Mouse (Mus musculus): ENCODE measurements around the gene Lpp.

DNA sequence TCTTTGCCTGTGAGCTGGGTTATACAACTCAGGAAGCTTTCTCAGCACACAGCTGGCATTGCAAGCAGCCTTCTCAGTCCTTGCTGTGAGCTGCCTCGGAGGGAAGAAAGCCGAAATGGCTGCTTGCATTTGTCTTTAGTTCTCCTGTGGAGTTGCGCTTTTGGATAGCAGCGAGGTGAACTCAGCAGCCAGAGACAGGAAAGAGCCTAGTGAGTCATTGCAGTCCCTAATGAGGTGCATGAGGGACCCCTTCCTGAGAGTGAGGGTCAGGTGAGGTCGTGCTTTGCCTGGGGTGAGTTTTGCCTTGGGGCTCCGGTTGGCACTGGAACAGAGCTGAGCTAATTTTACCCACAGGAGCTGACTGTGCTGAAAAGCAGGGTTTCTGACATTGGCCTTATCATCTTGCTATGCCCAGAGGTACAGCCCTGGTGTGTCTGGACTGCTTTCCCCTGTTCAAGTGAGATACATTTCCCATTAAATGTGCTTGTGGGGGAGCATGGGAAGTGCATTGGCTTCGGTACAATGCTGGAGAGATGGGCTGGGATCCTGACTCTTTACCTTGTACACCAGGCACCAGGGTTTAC is 41.3 kb downstream of the Lpp start:
- TF ChIP-seq CTCF (IDR thresholded peaks at IDR 0.05; ENCODE audit: borderline replicate concordance, insufficient read depth, low read length) (no peak), POLR2A (IDR thresholded peaks at IDR 0.05; ENCODE audit: low read depth, low read length) (no peak)
